Mouse (Mus musculus) cortical plate, adult 2 months (tissue): ENCODE measurements at regions not wholly inside any gene's neighbourhood (a gene's known extent, or its start where the extent isn't known, plus 50 kb on each side); places are given as distances from the start of the nearest gene placed in this dataset.

Experiments
- CTCF ChIP-seq: fragments of 200-500 bp; IDR thresholded peaks from 2 replicates; pipeline ENCODE4 v1.5.1; 2011; ENCODE audit warnings: mild to moderate bottlenecking, control low read depth, low read length; ENCODE audit not compliant: insufficient read depth; ENCODE audit errors: extremely low read depth
- POLR2A ChIP-seq: fragments of 200-500 bp; IDR thresholded peaks from 2 replicates; pipeline ENCODE4 v1.6.1; 2011; ENCODE audit warnings: mild to moderate bottlenecking, low read length, control low read depth; ENCODE audit not compliant: insufficient read depth; ENCODE audit errors: extremely low read depth

- TF ChIP-seq CTCF (no peak), POLR2A (no peak)
These were observed 258.7 kb upstream of the Nt5e start for GRCm38 (mm10) chr9:88068322-88068721.
